Mouse (Mus musculus): ENCODE data around the gene Shisal2b.

Gene Shisal2b

GRCm38 (mm10) chr13:104816270-104816634, 47.4 kb downstream of the Shisal2b start:
- no peak for DNase-seq

- peak; percentile 15 to 63 for DNase-seq
Measured at GRCm38 (mm10) chr13:104805681-104806080, 58.0 kb downstream of the Shisal2b start.

GRCm38 (mm10) chr13:104799566-104800182, 64.0 kb downstream of the Shisal2b start:
- no peak for DNase-seq

- DNase-seq = no peak
Measured at GRCm38 (mm10) chr13:104799067-104799466, 64.6 kb downstream of the Shisal2b start.

Measured in cerebellum, postnatal 14 days (tissue).